Mouse (Mus musculus): ENCODE measurements around the gene Zglp1.

- TF ChIP-seq CTCF (IDR thresholded peaks at IDR 0.05; ENCODE audit: extremely low read depth, insufficient read depth, insufficient read length, insufficient replicate concordance) (no peak), POLR2A (IDR thresholded peaks at IDR 0.05; ENCODE audit: low read depth, low read length) (no peak)
Measured at GRCm38 (mm10) chr9:21034481-21035085, 32.3 kb downstream of the Zglp1 start.
